Mouse (Mus musculus) heart, embryonic 16.5 days (tissue): ENCODE measurements around the gene Duxf3. TPM values are rescaled to one million over a fixed set of nuclear protein-coding genes. Genes with fewer than 3 reads are reported as not detected.
A peak's percentile ranks its signal among the peaks of the same experiment; 100 is the strongest.
"Not testable (repeated sequence)": the region's sequence is repeated elsewhere in the genome, so short reads cannot be mapped to it uniquely, and the experiment has no call there.

ENCODE experiments used
- ATAC-seq: fragments of 200-750 bp; cut with Nextera tagmentation; replicated peaks from 2 replicates; pipeline ENCODE4 v1.8.0; 2017; ENCODE audit warnings: moderate number of reproducible peaks; ENCODE audit not compliant: insufficient read depth, low FRiP score; ENCODE audit errors: extremely low read depth
- H3K27ac ChIP-seq: fragments of 300-500 bp; sonication (generic); 2 replicates; pipeline ENCODE4 v1.5.1; 2014; ENCODE audit warnings: mild to moderate bottlenecking, low read length, control low read depth, moderate library complexity
- H3K27me3 ChIP-seq: fragments of 300-500 bp; sonication (generic); 2 replicates; pipeline ENCODE4 v1.6.1; 2014; ENCODE audit warnings: low read length, mixed read lengths; ENCODE audit not compliant: control insufficient read depth, insufficient read depth
- H3K36me3 ChIP-seq: fragments of 300-500 bp; sonication (generic); 2 replicates; pipeline ENCODE4 v1.6.1; 2014; ENCODE audit not compliant: control insufficient read depth, insufficient read depth
- H3K4me1 ChIP-seq: fragments of 300-500 bp; sonication (generic); 2 replicates; pipeline ENCODE4 v1.6.1; 2014; ENCODE audit warnings: low read length, mixed read lengths; ENCODE audit not compliant: control insufficient read depth, insufficient read depth
- H3K4me2 ChIP-seq: fragments of 300-500 bp; sonication (generic); 2 replicates; pipeline ENCODE4 v1.6.1; 2014; ENCODE audit warnings: low read depth, mild to moderate bottlenecking, control low read depth, low read length
- H3K4me3 ChIP-seq: fragments of 300-500 bp; sonication (generic); 2 replicates; pipeline ENCODE4 v1.5.1; 2014; ENCODE audit warnings: mild to moderate bottlenecking, control low read depth, low read length
- H3K9ac ChIP-seq: fragments of 300-500 bp; sonication (generic); 2 replicates; pipeline ENCODE4 v1.6.1; 2014; ENCODE audit warnings: low read length, control low read depth
- H3K9me3 ChIP-seq: fragments of 300-500 bp; sonication (generic); replicated peaks from 2 replicates; pipeline ENCODE4 v1.6.1; 2016; ENCODE audit warnings: low read length; ENCODE audit not compliant: control insufficient read depth
- WGBS: fragments of 180-500 bp; shearing (Covaris S2); extraction: QIAGEN DNeasy Blood & Tissue Kit; methylation state at CpG from one replicate; pipeline ENCODE4 v1.1.7; 2014; 5-methylcytosine and 5-hydroxymethylcytosine counted together
- polyA plus RNA-seq: library from polyadenylated mRNA; unstranded; fragments of >200 nt; fragmentation: Nextera tagmentation; extraction: Ambion mirVana; gene quantifications from 2 replicates; pipeline ENCODE4 v1.2.1, GENCODE M21; 2015

Duxf3 gene
- polyA plus RNA-seq: 0.08 TPM in 1 of 2 replicates, not detected in the other

GRCm38 (mm10) chr10:58232641-58232969, at the start of gene Duxf3:
TSS of gene Duxf3 (minus strand) at chr10:58232675.
- H3K9ac ChIP-seq, H3K4me3 ChIP-seq, H3K36me3 ChIP-seq, H3K4me1 ChIP-seq, H3K27ac ChIP-seq, H3K4me2 ChIP-seq, H3K27me3 ChIP-seq: not testable (repeated sequence)
- peaks cover 16% of the 10 kb centered on the region for H3K9me3 ChIP-seq
- ATAC-seq: peak; percentile 41; the same call in 1 of the 2 replicates
- WGBS: 71% methylated on average over 7 of the region's 8 CpGs

- ATAC-seq: no peak
- Histone ChIP-seq H3K9ac (no peak overlapping the region), H3K9me3 (no peaks in the 10 kb centered on the region), H3K4me1 (no peaks in the 10 kb centered on the region), H3K4me3 (no peak overlapping the region), H3K36me3 (peaks cover 22% of the 10 kb centered on the region), H3K27ac (no peak overlapping the region), H3K27me3 (no peaks in the 10 kb centered on the region), H3K4me2 (no peak overlapping the region)
- WGBS: 94% methylated on average over 7 of the region's 7 CpGs
These were observed 49.8 kb upstream of the Duxf3 start for GRCm38 (mm10) chr10:58282238-58282637.

- ATAC-seq: no peak
- peaks cover 24% of the 10 kb centered on the region for H3K36me3 ChIP-seq
- no peak overlapping the region for H3K4me3 ChIP-seq
- no peak overlapping the region for H3K4me2 ChIP-seq
- 52% methylated on average over 5 of the region's 5 CpGs for WGBS
- peaks cover 12% of the 10 kb centered on the region for H3K4me1 ChIP-seq
- no peak overlapping the region for H3K9ac ChIP-seq
- H3K9me3 ChIP-seq: no peaks in the 10 kb centered on the region
- H3K27me3 ChIP-seq: no peaks in the 10 kb centered on the region
- H3K27ac ChIP-seq: 0 out of 2 replicates have a peak overlapping the region, but pooled peaks have one; percentile 18
These were observed 26.0 kb upstream of the Duxf3 start for GRCm38 (mm10) chr10:58258466-58258865.

- WGBS: 5% methylated on average over 4 of the region's 4 CpGs
- peak overlapping the region; percentile 94 for H3K4me3 ChIP-seq
- peaks cover 12% of the 10 kb centered on the region for H3K4me1 ChIP-seq
- ATAC-seq: no peak
- H3K9me3 ChIP-seq: no peaks in the 10 kb centered on the region
- H3K36me3 ChIP-seq: peaks cover 15% of the 10 kb centered on the region
- peak overlapping the region; percentile 74 for H3K4me2 ChIP-seq
- peak overlapping the region; percentile 83 for H3K9ac ChIP-seq
- peak overlapping the region; percentile 69; the same call in 1 of the 2 replicates for H3K27ac ChIP-seq
- H3K27me3 ChIP-seq: no peaks in the 10 kb centered on the region
These were observed 23.5 kb upstream of the Duxf3 start for GRCm38 (mm10) chr10:58255954-58256353.

- Histone ChIP-seq H3K27ac (peak within 1 kb of the TSS; percentile 69), H3K4me3 (peak within 1 kb of the TSS; percentile 94), H3K9me3 (no peaks in the 10 kb centered on the region), H3K9ac (peak within 1 kb of the TSS; percentile 83), H3K36me3 (peaks cover 12% of the 10 kb centered on the region), H3K4me2 (peak within 1 kb of the TSS; percentile 74), H3K27me3 (no peaks in the 10 kb centered on the region), H3K4me1 (peaks cover 12% of the 10 kb centered on the region)
- WGBS: under 1% methylated on average over 50 of the region's 58 CpGs
- ATAC-seq: peak; percentile 98
These were observed 22.9 kb upstream of the Duxf3 start, which contains the start of gene Gcc2 for GRCm38 (mm10) chr10:58255213-58255892. TSS of gene Gcc2 (plus strand) at chr10:58255497.

GRCm38 (mm10) chr10:58254635-58255175, 22.2 kb upstream of the Duxf3 start:
- Histone ChIP-seq H3K4me1 (peaks cover 12% of the 10 kb centered on the region), H3K27me3 (no peaks in the 10 kb centered on the region), H3K9me3 (no peaks in the 10 kb centered on the region), H3K4me2 (peak overlapping the region; percentile 74), H3K4me3 (peak overlapping the region; percentile 94), H3K9ac (peak overlapping the region; percentile 83), H3K27ac (no peak overlapping the region), H3K36me3 (peaks cover 8% of the 10 kb centered on the region)
- WGBS: 36% methylated on average over 6 of the region's 6 CpGs
- ATAC-seq: no peak

- no peak overlapping the region for H3K4me3 ChIP-seq
- no peak for ATAC-seq
- no peaks in the 10 kb centered on the region for H3K27me3 ChIP-seq
- 18% methylated on average over 1 of the region's 1 CpGs for WGBS
- H3K27ac ChIP-seq: no peak overlapping the region
- H3K9ac ChIP-seq: no peak overlapping the region
- no peaks in the 10 kb centered on the region for H3K9me3 ChIP-seq
- peaks cover under 1% of the 10 kb centered on the region; the same call in 1 of the 2 replicates for H3K4me1 ChIP-seq
- no peak overlapping the region for H3K4me2 ChIP-seq
- H3K36me3 ChIP-seq: no peaks in the 10 kb centered on the region
These were observed 17.1 kb upstream of the Duxf3 start for GRCm38 (mm10) chr10:58249535-58249934.

GRCm38 (mm10) chr10:58238984-58239740, 6.7 kb upstream of the Duxf3 start:
- H3K4me1 ChIP-seq, H3K36me3 ChIP-seq, H3K27me3 ChIP-seq, H3K9ac ChIP-seq, H3K9me3 ChIP-seq, H3K27ac ChIP-seq, H3K4me2 ChIP-seq, H3K4me3 ChIP-seq: not testable (repeated sequence)
- 75% methylated on average over 7 of the region's 8 CpGs for WGBS
- ATAC-seq: peak; percentile 81

- no peak within 1 kb of the TSS for H3K4me3 ChIP-seq
- no peak within 1 kb of the TSS for H3K9ac ChIP-seq
- no peak within 1 kb of the TSS for H3K4me2 ChIP-seq
- ATAC-seq: no peak
- 81% methylated on average over 10 of the region's 10 CpGs for WGBS
- H3K9me3 ChIP-seq: peaks cover 18% of the 10 kb centered on the region
- no peaks in the 10 kb centered on the region for H3K4me1 ChIP-seq
- H3K27me3 ChIP-seq: no peaks in the 10 kb centered on the region
- H3K27ac ChIP-seq: no peak within 1 kb of the TSS
- no peaks in the 10 kb centered on the region for H3K36me3 ChIP-seq
These were observed 4.1 kb upstream of the Duxf3 start, which contains the start of gene Gm4981 for GRCm38 (mm10) chr10:58236613-58237012. TSS of gene Gm4981 (minus strand) at chr10:58236701.
